Mouse (Mus musculus) lung, embryonic 16.5 days (tissue): ENCODE results near the gene Wdr76. TPM values are rescaled to one million over a fixed set of nuclear protein-coding genes. Genes with fewer than 3 reads are reported as not detected.
"Not testable (repeated sequence)": the region's sequence is repeated elsewhere in the genome, so short reads cannot be mapped to it uniquely, and the experiment has no call there.

Experiments
- ATAC-seq: fragments of 200-750 bp; cut with Nextera tagmentation; 2 replicates; pipeline ENCODE4 v1.8.0; 2017; ENCODE audit warnings: low read depth, mild to moderate bottlenecking, moderate library complexity
- H3K27ac ChIP-seq: fragments of 300-500 bp; sonication (generic); 2 replicates; pipeline ENCODE4 v1.5.1; 2014; ENCODE audit warnings: mild to moderate bottlenecking, control low read depth, low read length
- H3K27me3 ChIP-seq: fragments of 300-500 bp; sonication (generic); 2 replicates; pipeline ENCODE4 v1.6.1; 2014; ENCODE audit warnings: low read depth, low read length, mixed read lengths; ENCODE audit not compliant: control insufficient read depth, insufficient read depth
- H3K36me3 ChIP-seq: fragments of 300-500 bp; sonication (generic); 2 replicates; pipeline ENCODE4 v1.6.1; 2014; ENCODE audit warnings: low read length; ENCODE audit not compliant: control insufficient read depth, insufficient read depth
- H3K4me1 ChIP-seq: fragments of 300-500 bp; sonication (generic); replicated peaks from 2 replicates; pipeline ENCODE4 v1.6.1; 2014; ENCODE audit warnings: low read length, mixed read lengths; ENCODE audit not compliant: control insufficient read depth, insufficient read depth
- H3K4me2 ChIP-seq: fragments of 300-500 bp; sonication (generic); 2 replicates; pipeline ENCODE4 v1.6.1; 2014; ENCODE audit warnings: low read depth, low read length, control low read depth
- H3K4me3 ChIP-seq: fragments of 300-500 bp; sonication (generic); 2 replicates; pipeline ENCODE4 v1.5.1; 2014; ENCODE audit warnings: mild to moderate bottlenecking, low read length, control low read depth
- H3K9ac ChIP-seq: fragments of 300-500 bp; sonication (generic); 2 replicates; pipeline ENCODE4 v1.6.1; 2014; ENCODE audit warnings: low read length, control low read depth
- H3K9me3 ChIP-seq: fragments of 300-500 bp; sonication (generic); 2 replicates; pipeline ENCODE4 v1.6.1; 2016; ENCODE audit warnings: low read length; ENCODE audit not compliant: control insufficient read depth
- WGBS: fragments of 180-500 bp; shearing (Covaris S2); extraction: QIAGEN DNeasy Blood & Tissue Kit; methylation state at CpG from one replicate; pipeline ENCODE4 v1.1.7; 2014; 5-methylcytosine and 5-hydroxymethylcytosine counted together
- polyA plus RNA-seq: library from polyadenylated mRNA; unstranded; fragments of >200 nt; fragmentation: Nextera tagmentation; extraction: Ambion mirVana; gene quantifications from 2 replicates; pipeline ENCODE4 v1.2.1, GENCODE M21; 2015

The Wdr76 gene
- polyA plus RNA-seq, result 9.1 and 9.8 TPM in 2 replicates

- H3K27me3 ChIP-seq, H3K4me1 ChIP-seq, H3K9me3 ChIP-seq, H3K36me3 ChIP-seq: not testable (repeated sequence)
- peak within 1 kb of the TSS; percentile 60 for H3K4me2 ChIP-seq
- peak within 1 kb of the TSS; percentile 72 for H3K27ac ChIP-seq
- ATAC-seq, result peak; percentile 96
- WGBS, result 4% methylated on average over 37 of the region's 42 CpGs
- H3K9ac ChIP-seq, result peak within 1 kb of the TSS; percentile 76
- peak within 1 kb of the TSS; percentile 66 for H3K4me3 ChIP-seq
These were observed at the start of gene Wdr76, which contains the start of gene Mfap1a for GRCm38 (mm10) chr2:121505942-121506882. Wdr76 (plus strand) TSS chr2:121506723. Mfap1a (minus strand) TSS chr2:121506665.

GRCm38 (mm10) chr2:121460071-121460470, 46.5 kb upstream of the Wdr76 start:
- no peaks in the 10 kb centered on the region for H3K27me3 ChIP-seq
- WGBS, result 45% methylated on average over 2 of the region's 2 CpGs
- peaks cover 10% of the 10 kb centered on the region for H3K4me1 ChIP-seq
- no peak overlapping the region for H3K4me2 ChIP-seq
- ATAC-seq, result no peak
- H3K4me3 ChIP-seq, result no peak overlapping the region
- H3K9ac ChIP-seq, result no peak overlapping the region
- H3K9me3 ChIP-seq, result no peaks in the 10 kb centered on the region
- no peak overlapping the region for H3K27ac ChIP-seq
- H3K36me3 ChIP-seq, result peaks cover 6% of the 10 kb centered on the region

GRCm38 (mm10) chr2:121468982-121469381, 37.5 kb upstream of the Wdr76 start:
- WGBS, result 60% methylated on average over 1 of the region's 6 CpGs
- H3K4me1 ChIP-seq, H3K9me3 ChIP-seq: not testable (repeated sequence)

GRCm38 (mm10) chr2:121472783-121473182, 33.7 kb upstream of the Wdr76 start:
- not testable (repeated sequence) for H3K4me1 ChIP-seq, H3K9ac ChIP-seq, ATAC-seq, H3K27me3 ChIP-seq, H3K4me3 ChIP-seq, H3K27ac ChIP-seq, H3K9me3 ChIP-seq, H3K36me3 ChIP-seq
- WGBS, result 89% methylated on average over 3 of the region's 3 CpGs
- H3K4me2 ChIP-seq, result peak overlapping the region; percentile 70; the same call in 1 of the 2 replicates

More at GRCm38 (mm10) chr2:121468982-121469381, 37.5 kb upstream of the Wdr76 start:
- not testable (repeated sequence) for H3K4me3 ChIP-seq, ATAC-seq, H3K36me3 ChIP-seq, H3K27ac ChIP-seq, H3K27me3 ChIP-seq, H3K4me2 ChIP-seq, H3K9ac ChIP-seq

DNA sequence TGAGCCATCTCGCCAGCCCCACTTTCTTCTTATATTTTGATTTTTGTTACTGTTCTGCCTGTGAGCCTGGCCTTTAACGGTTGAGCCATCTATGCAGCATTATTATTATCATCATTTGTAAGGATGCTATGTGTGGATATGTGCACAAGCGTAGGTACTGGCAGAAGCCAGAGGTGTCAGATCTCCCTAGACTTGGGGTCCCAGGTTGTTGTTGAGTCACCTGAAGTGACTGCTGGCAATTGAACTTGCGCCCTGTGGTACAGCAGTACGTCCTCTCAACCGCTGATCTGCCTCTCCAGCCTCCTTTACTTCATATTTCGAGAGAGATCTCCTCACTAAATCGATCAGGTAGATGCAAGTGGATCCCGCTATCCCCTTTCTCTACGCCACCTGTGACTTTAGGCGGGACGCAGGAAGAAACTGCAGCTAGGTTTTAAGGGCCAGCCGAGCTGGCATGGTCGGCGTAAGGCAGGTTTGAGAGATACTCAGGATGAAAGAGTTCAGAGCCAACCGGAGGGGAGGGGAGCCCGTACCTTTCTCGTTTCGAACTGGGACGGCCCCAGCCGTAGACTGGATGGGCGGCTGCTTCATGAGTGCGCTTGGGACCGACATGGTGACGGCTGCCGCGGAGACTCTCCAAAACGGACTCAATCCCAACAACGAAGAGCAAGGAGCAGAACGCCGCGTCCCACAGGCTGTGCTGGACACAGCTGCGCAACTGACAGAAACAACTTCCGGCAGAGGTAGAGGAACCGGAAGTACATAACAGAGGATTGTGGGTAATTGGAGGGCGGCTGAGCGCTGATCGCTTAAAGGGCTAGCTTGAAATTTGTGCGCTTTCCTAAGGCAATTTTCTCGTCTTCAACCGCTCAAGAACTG, 33.0 kb upstream of the Wdr76 start, which contains the start of gene Mfap1b:
Mfap1b (minus strand) TSS at position 767 of the 879 bp plus-strand sequence.
- Histone ChIP-seq H3K27ac (peak within 1 kb of the TSS; percentile 61), H3K9ac (peak within 1 kb of the TSS; percentile 76), H3K4me2 (peak within 1 kb of the TSS; percentile 70), H3K4me3 (peak within 1 kb of the TSS; percentile 69)
- not testable (repeated sequence) for H3K9me3 ChIP-seq, H3K36me3 ChIP-seq, H3K4me1 ChIP-seq, H3K27me3 ChIP-seq
- peak; percentile 97 for ATAC-seq
- 4% methylated on average over 38 of the region's 41 CpGs for WGBS

DNA sequence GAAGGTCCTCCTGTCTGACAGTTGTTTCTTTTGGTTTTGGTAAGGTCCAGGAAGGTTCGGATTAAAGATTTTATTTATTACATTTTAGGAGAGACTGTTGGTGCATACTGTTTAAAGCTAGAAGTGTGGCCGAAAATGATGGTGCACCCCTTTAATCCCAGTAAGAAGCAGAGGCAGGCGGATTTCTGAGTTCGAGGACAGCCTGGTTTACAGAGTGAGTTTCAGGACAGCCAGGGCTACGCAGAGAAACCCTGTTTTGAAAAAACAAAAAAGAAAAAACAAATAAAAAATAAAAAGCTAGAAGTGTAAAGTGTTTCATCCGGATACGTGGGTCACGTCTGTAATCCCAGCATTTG, 32.4 kb upstream of the Wdr76 start:
- no peaks in the 10 kb centered on the region for H3K9me3 ChIP-seq
- peak overlapping the region; percentile 70 for H3K4me2 ChIP-seq
- no peak; the same call in 1 of the 2 replicates for ATAC-seq
- no peaks in the 10 kb centered on the region for H3K27me3 ChIP-seq
- WGBS, result 28% methylated on average over 8 of the region's 8 CpGs
- H3K9ac ChIP-seq, result peak overlapping the region; percentile 76
- H3K27ac ChIP-seq, result peak overlapping the region; percentile 61
- no peaks in the 10 kb centered on the region for H3K36me3 ChIP-seq
- no peaks in the 10 kb centered on the region for H3K4me1 ChIP-seq
- peak overlapping the region; percentile 69 for H3K4me3 ChIP-seq

- H3K36me3 ChIP-seq, H3K4me1 ChIP-seq, H3K27me3 ChIP-seq, H3K4me3 ChIP-seq, H3K9ac ChIP-seq, H3K27ac ChIP-seq, H3K4me2 ChIP-seq, H3K9me3 ChIP-seq, ATAC-seq: not testable (repeated sequence)
- 95% methylated on average over 2 of the region's 2 CpGs for WGBS
These were observed 31.2 kb upstream of the Wdr76 start for GRCm38 (mm10) chr2:121475306-121475705.

DNA sequence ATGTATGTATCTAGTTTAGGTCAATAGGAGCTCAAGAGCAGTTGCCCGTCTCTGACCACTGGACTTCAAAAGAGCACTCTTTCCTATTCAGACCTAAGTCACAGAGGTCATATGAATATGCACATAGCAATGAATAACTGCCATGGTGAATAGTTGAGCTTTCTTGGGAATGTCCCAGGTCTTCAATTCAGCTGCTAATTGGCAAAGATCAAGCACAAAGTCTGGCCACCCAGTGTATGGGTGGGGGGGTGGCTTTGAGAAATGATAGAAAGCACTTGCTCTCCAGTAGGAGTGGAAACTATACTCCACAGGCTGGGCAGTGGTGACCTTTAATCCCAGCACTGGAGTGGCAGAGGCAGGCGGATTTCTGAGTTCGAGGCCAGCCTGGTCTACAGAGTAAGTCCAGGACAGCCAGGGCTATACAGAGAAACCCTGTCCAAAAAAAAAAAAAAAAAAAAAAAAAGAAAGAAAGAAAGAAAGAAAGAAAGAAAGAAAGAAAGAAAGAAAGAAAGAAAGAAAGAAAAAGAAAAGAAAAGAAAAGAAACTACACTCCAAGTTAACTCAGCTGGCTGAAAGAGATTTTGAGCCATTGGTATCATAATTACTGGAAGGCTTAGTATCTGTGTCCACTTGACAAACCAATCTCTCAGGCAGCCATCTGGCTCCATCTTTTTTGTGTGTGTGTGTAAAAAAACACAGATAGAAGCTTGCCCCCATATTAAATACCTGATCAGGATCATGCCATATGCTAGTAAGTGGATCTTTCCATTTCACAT, 28.8 kb upstream of the Wdr76 start:
- Histone ChIP-seq H3K4me2 (no peak overlapping the region), H3K9me3 (no peaks in the 10 kb centered on the region), H3K36me3 (no peaks in the 10 kb centered on the region), H3K27me3 (no peaks in the 10 kb centered on the region), H3K9ac (no peak overlapping the region), H3K4me1 (no peaks in the 10 kb centered on the region), H3K27ac (no peak overlapping the region), H3K4me3 (no peak overlapping the region)
- 85% methylated on average over 3 of the region's 3 CpGs for WGBS
- ATAC-seq, result no peak
